Mouse (Mus musculus) ES-E14 (cell line): ENCODE results near the gene Dapk2. TPM values are rescaled to one million over a fixed set of nuclear protein-coding genes. Genes with fewer than 3 reads are reported as not detected.
A peak's percentile ranks its signal among the peaks of the same experiment; 100 is the strongest.

Source experiments
- DNase-seq: peaks from one replicate; pipeline ENCODE4 v3.0.0-alpha.2; 2013; ENCODE audit warnings: low read depth, low spot score
- H3K27ac ChIP-seq: 2 replicates; pipeline ENCODE4 v1.5.1; 2012; ENCODE audit warnings: low read depth, mild to moderate bottlenecking, low read length, moderate library complexity, mixed read lengths; ENCODE audit not compliant: poor library complexity, insufficient read depth, severe bottlenecking
- H3K36me3 ChIP-seq: 2 replicates; pipeline ENCODE4 v1.6.1; 2012; ENCODE audit warnings: mild to moderate bottlenecking, low read length, moderate library complexity, mixed read lengths; ENCODE audit not compliant: control insufficient read depth, poor library complexity, insufficient read depth, severe bottlenecking
- H3K4me1 ChIP-seq, 2 experiments: fragments of 150-350 bp in 1 of 2; sonication (generic) in 1 of 2; 2 replicates each; pipeline ENCODE4 v1.6.1; 2012; ENCODE audit warnings: low read length in 2 of 2, mild to moderate bottlenecking in 1 of 2, mixed read lengths in 1 of 2; ENCODE audit not compliant: control insufficient read depth in 2 of 2, insufficient read depth in 2 of 2, poor library complexity in 1 of 2
- H3K4me3 ChIP-seq, 2 experiments: fragments of 150-350 bp in 1 of 2; sonication (generic) in 1 of 2; 2 replicates each; pipeline ENCODE4 v1.5.1; 2012; ENCODE audit warnings: low read length in 2 of 2, low read depth in 1 of 2, mild to moderate bottlenecking in 1 of 2, mixed read lengths in 1 of 2; ENCODE audit not compliant: insufficient read depth in 1 of 2, poor library complexity in 1 of 2, severe bottlenecking in 1 of 2
- H3K9ac ChIP-seq: 2 replicates; pipeline ENCODE4 v1.6.1; 2012; ENCODE audit warnings: low read depth, mild to moderate bottlenecking, low read length, mixed read lengths; ENCODE audit not compliant: poor library complexity, insufficient read depth, severe bottlenecking
- H3K9me3 ChIP-seq: fragments of 150-350 bp; sonication (generic); 2 replicates; pipeline ENCODE4 v1.6.1; 2012; ENCODE audit warnings: low read depth, mild to moderate bottlenecking, low read length; ENCODE audit not compliant: control insufficient read depth, insufficient read depth
- CHD2 ChIP-seq: IDR thresholded peaks from 2 replicates; pipeline ENCODE4 v1.6.1; 2014; ENCODE audit warnings: mild to moderate bottlenecking, low read depth, low read length, inconsistent platforms
- HCFC1 ChIP-seq: IDR thresholded peaks from 2 replicates; pipeline ENCODE4 v1.6.1; 2012; ENCODE audit warnings: low read length, inconsistent platforms, borderline replicate concordance; ENCODE audit not compliant: insufficient read depth
- MAFK ChIP-seq: IDR thresholded peaks from 2 replicates; pipeline ENCODE4 v1.6.1; 2014; ENCODE audit warnings: mild to moderate bottlenecking, low read depth, low read length, inconsistent platforms; ENCODE audit not compliant: insufficient read depth
- ZC3H11A ChIP-seq: IDR thresholded peaks from 2 replicates; pipeline ENCODE4 v1.6.1; 2012; ENCODE audit warnings: low read depth, mild to moderate bottlenecking, inconsistent platforms, low read length, borderline replicate concordance
- ZNF384 ChIP-seq: IDR thresholded peaks from 2 replicates; pipeline ENCODE4 v1.6.1; 2012; ENCODE audit warnings: low read depth, low read length, inconsistent platforms
- in situ Hi-C, 2 experiments: fragments of 600-800 bp; cut with MboI; formaldehyde crosslinking; loops; one replicate each; pipeline ENCODE4 v1.15.1; 2025; ENCODE audit warnings: low sequenced_read_pairs in 2 of 2, inconsistent platforms in 1 of 2; ENCODE audit not compliant: unreplicated experiment in 2 of 2
- total RNA-seq: library from RNA; depleted of rRNA; stranded (reverse); fragments of 300-350 nt; gene quantifications from 2 replicates; pipeline ENCODE4 v1.2.3, GENCODE M21; 2012

Gene Dapk2
- total RNA-seq, 1 experiment: 1.2 TPM

- no peak for TF ChIP-seq MAFK
- no peak for TF ChIP-seq CHD2
- no peak for TF ChIP-seq HCFC1
- no peak for TF ChIP-seq ZNF384
- no peak for TF ChIP-seq ZC3H11A
- DNase-seq: no peak
- Histone ChIP-seq H3K36me3 (no peaks in the 10 kb centered on the region), H3K27ac (no peak overlapping the region), H3K9me3 (no peaks in the 10 kb centered on the region), H3K4me3 (no peak overlapping the region), H3K9ac (no peak overlapping the region), H3K4me1 (no peaks in the 10 kb centered on the region)
- in situ Hi-C loops: no loop called here
These were observed 38.5 kb downstream of the Dapk2 start for GRCm38 (mm10) chr9:66196561-66196960.

- TF ChIP-seq HCFC1 (no peak), ZNF384 (no peak), ZC3H11A (no peak), CHD2 (no peak)
- H3K27ac ChIP-seq: no peak overlapping the region
- no peaks in the 10 kb centered on the region for H3K36me3 ChIP-seq
- DNase-seq: no peak
- no peaks in the 10 kb centered on the region for H3K9me3 ChIP-seq
- H3K4me1 ChIP-seq: no peaks in the 10 kb centered on the region
- H3K4me3 ChIP-seq: no peak overlapping the region
- in situ Hi-C loops: no loop called here
- H3K9ac ChIP-seq: no peak overlapping the region
These were observed 40.5 kb downstream of the Dapk2 start for GRCm38 (mm10) chr9:66198533-66198932.

- Histone ChIP-seq H3K9me3 (no peaks in the 10 kb centered on the region), H3K36me3 (no peaks in the 10 kb centered on the region), H3K4me1 (no peaks in the 10 kb centered on the region), H3K27ac (no peak overlapping the region), H3K4me3 (no peak overlapping the region), H3K9ac (no peak overlapping the region)
- TF ChIP-seq MAFK (peak; percentile 76), ZC3H11A (no peak)
- DNase-seq: no peak
- in situ Hi-C loops: no loop called here
These were observed 41.8 kb downstream of the Dapk2 start for GRCm38 (mm10) chr9:66199657-66200410.

GRCm38 (mm10) chr9:66200411-66200789 lies 42.4 kb downstream of the Dapk2 start:
- H3K9ac ChIP-seq: no peak overlapping the region
- H3K4me1 ChIP-seq: no peaks in the 10 kb centered on the region
- H3K4me3 ChIP-seq: no peak overlapping the region
- no peaks in the 10 kb centered on the region for H3K9me3 ChIP-seq
- in situ Hi-C loops: no loop called here
- TF ChIP-seq ZC3H11A (no peak), CHD2 (no peak), MAFK (no peak), HCFC1 (no peak), ZNF384 (no peak)
- no peaks in the 10 kb centered on the region for H3K36me3 ChIP-seq
- no peak for DNase-seq
- H3K27ac ChIP-seq: no peak overlapping the region

GRCm38 (mm10) chr9:66201665-66202064 lies 43.6 kb downstream of the Dapk2 start:
- Histone ChIP-seq H3K9me3 (no peaks in the 10 kb centered on the region), H3K27ac (no peak overlapping the region), H3K36me3 (no peaks in the 10 kb centered on the region), H3K4me1 (no peaks in the 10 kb centered on the region), H3K9ac (no peak overlapping the region), H3K4me3 (no peak overlapping the region)
- no peak for TF ChIP-seq MAFK
- TF ChIP-seq CHD2: no peak
- no peak for TF ChIP-seq HCFC1
- no peak for TF ChIP-seq ZC3H11A
- TF ChIP-seq ZNF384: no peak
- no peak for DNase-seq
- in situ Hi-C loops: no loop called here
